Mouse (Mus musculus) thymus, postnatal 25 days (tissue): ENCODE measurements at regions not wholly inside any gene's neighbourhood (a gene's known extent, or its start where the extent isn't known, plus 50 kb on each side); places are given as distances from the start of the nearest gene placed in this dataset.
A peak's percentile ranks its signal among the peaks of the same experiment; 100 is the strongest.
"Not testable (repeated sequence)": the region's sequence is repeated elsewhere in the genome, so short reads cannot be mapped to it uniquely, and the experiment has no call there.

Experiments
- DNase-seq: peaks from one replicate; pipeline ENCODE4 v3.0.0; 2022

- peak; percentile 19 for DNase-seq
These were observed 66.4 kb downstream of the Xrcc2 start for GRCm38 (mm10) chr5:25639187-25639586.

GRCm38 (mm10) chr5:25638097-25638496 is 67.5 kb downstream of the Xrcc2 start:
- no peak for DNase-seq

- peak; percentile 5 for DNase-seq
These were observed 72.6 kb downstream of the Xrcc2 start for GRCm38 (mm10) chr5:25632861-25633535.

GRCm38 (mm10) chr5:25629731-25630130 is 75.9 kb downstream of the Xrcc2 start:
- DNase-seq, result no peak

GRCm38 (mm10) chr5:25628504-25628903 is 77.1 kb downstream of the Xrcc2 start:
- DNase-seq, result no peak

GRCm38 (mm10) chr5:25627086-25627485 is 78.5 kb downstream of the Xrcc2 start:
- no peak for DNase-seq

GRCm38 (mm10) chr5:25624029-25624428 is 81.6 kb downstream of the Xrcc2 start:
- no peak for DNase-seq

- DNase-seq, result no peak
These were observed 85.8 kb downstream of the Xrcc2 start for GRCm38 (mm10) chr5:25619872-25620271.

GRCm38 (mm10) chr5:25619337-25619736 is 86.3 kb downstream of the Xrcc2 start:
- DNase-seq, result not testable (repeated sequence)

GRCm38 (mm10) chr5:25614659-25615061 is 91.0 kb downstream of the Xrcc2 start:
- DNase-seq, result no peak

- no peak for DNase-seq
These were observed 91.6 kb downstream of the Xrcc2 start for GRCm38 (mm10) chr5:25613844-25614658.

- no peak for DNase-seq
These were observed 93.5 kb downstream of the Xrcc2 start for GRCm38 (mm10) chr5:25612036-25612705.

- no peak for DNase-seq
These were observed 94.0 kb downstream of the Cct8l1 start for GRCm38 (mm10) chr5:25609911-25610310.

- DNase-seq, result no peak
These were observed 86.3 kb downstream of the Cct8l1 start for GRCm38 (mm10) chr5:25602123-25602522.

GRCm38 (mm10) chr5:25599363-25599762 is 83.5 kb downstream of the Cct8l1 start:
- DNase-seq, result no peak

- DNase-seq, result no peak
These were observed 81.9 kb downstream of the Cct8l1 start for GRCm38 (mm10) chr5:25597786-25598185.

GRCm38 (mm10) chr5:25591709-25592108 is 75.8 kb downstream of the Cct8l1 start:
- DNase-seq, result no peak
